Mouse (Mus musculus) heart, adult 2 months (tissue): ENCODE data around the gene 1700016H13Rik. TPM values are rescaled to one million over a fixed set of nuclear protein-coding genes. Genes with fewer than 3 reads are reported as not detected.

Source experiments
- DNase-seq, 2 experiments: peaks; one replicate each; pipeline ENCODE4 v3.0.0; 2021
- H3K27ac ChIP-seq: fragments of 200-600 bp; 2 replicates; pipeline ENCODE4 v1.8.1; 2022
- H3K27me3 ChIP-seq: fragments of 200-500 bp; 2 replicates; pipeline ENCODE4 v1.6.1; 2012; ENCODE audit warnings: mild to moderate bottlenecking, low read length, inconsistent platforms, mixed read lengths; ENCODE audit not compliant: control insufficient read depth, insufficient read depth
- H3K36me3 ChIP-seq: fragments of 200-500 bp; 2 replicates; pipeline ENCODE4 v1.6.1; 2012; ENCODE audit warnings: low read length, inconsistent platforms; ENCODE audit not compliant: control insufficient read depth, insufficient read depth
- H3K4me1 ChIP-seq: fragments of 200-500 bp; 2 replicates; pipeline ENCODE4 v1.6.1; 2011; ENCODE audit warnings: low read length; ENCODE audit not compliant: control insufficient read depth, insufficient read depth
- H3K4me3 ChIP-seq: fragments of 200-600 bp; 2 replicates; pipeline ENCODE4 v1.8.1; 2022
- H3K79me2 ChIP-seq: fragments of 200-500 bp; replicated peaks from 2 replicates; pipeline ENCODE4 v1.6.1; 2012; ENCODE audit warnings: mild to moderate bottlenecking, inconsistent platforms, low read length, moderate library complexity, mixed read lengths; ENCODE audit not compliant: control insufficient read depth, insufficient read depth
- H3K9ac ChIP-seq: fragments of 200-500 bp; 2 replicates; pipeline ENCODE4 v1.6.1; 2012; ENCODE audit warnings: low read depth, mild to moderate bottlenecking, control low read depth, inconsistent platforms, low read length, mixed read lengths
- CTCF ChIP-seq: fragments of 200-600 bp; IDR thresholded peaks from 2 replicates; pipeline ENCODE4 v1.8.1; 2022; ENCODE audit warnings: antibody characterized with exemption, mild to moderate bottlenecking, moderate library complexity
- EP300 ChIP-seq: fragments of 200-500 bp; IDR thresholded peaks from 2 replicates; pipeline ENCODE4 v1.6.1; 2011; ENCODE audit warnings: low read depth, low read length, control low read depth; ENCODE audit not compliant: insufficient read depth
- POLR2A ChIP-seq: fragments of 200-500 bp; IDR thresholded peaks from 2 replicates; pipeline ENCODE4 v1.6.1; 2011; ENCODE audit warnings: mild to moderate bottlenecking, low read depth, low read length, control low read depth; ENCODE audit not compliant: insufficient read depth
- WGBS: fragments of 180-500 bp; shearing (Covaris S2); methylation state at CpG from one replicate; pipeline ENCODE4 v1.1.7; 2018; 5-methylcytosine and 5-hydroxymethylcytosine counted together
- intact Hi-C: fragments of 180-260 bp; cut with DNase I; formaldehyde crosslinking; loops from one replicate; pipeline ENCODE4 v1.15.1; 2025
- polyA plus RNA-seq: library from polyadenylated mRNA; depleted of rRNA; stranded (reverse); fragments of >200 nt; gene quantifications from 2 replicates; pipeline ENCODE4 v1.2.3, GENCODE M21; 2012
- total RNA-seq, 2 experiments: library from RNA; stranded (reverse); gene quantifications; 2 replicates each; pipeline ENCODE4 v1.2.3; 2021

1700016H13Rik gene
- total and polyA plus RNA-seq, 3 experiments: 0.29 TPM; not detected in 2

DNA sequence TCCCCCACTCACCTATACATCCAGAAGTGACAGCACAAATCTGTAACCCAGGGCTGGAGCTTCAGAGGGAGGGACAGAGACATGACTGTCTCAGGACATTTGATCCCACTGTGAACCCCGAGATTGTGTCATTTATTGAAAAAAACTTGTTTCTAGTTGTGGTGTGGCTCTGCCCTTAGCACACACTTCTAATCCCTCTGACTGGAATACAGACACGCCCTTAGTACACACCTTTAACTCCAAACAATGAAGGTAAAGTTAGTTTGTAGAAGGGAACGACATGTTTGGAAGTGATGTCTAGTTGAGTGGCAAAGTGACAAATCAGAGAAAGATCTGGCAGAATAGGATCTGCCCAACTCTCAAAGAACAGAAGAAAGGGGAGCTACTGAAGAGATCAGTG is 16.0 kb upstream of the 1700016H13Rik start:
- Histone ChIP-seq H3K36me3 (no peaks in the 10 kb centered on the region), H3K9ac (no peak overlapping the region), H3K4me1 (no peaks in the 10 kb centered on the region), H3K27ac (no peak overlapping the region), H3K4me3 (no peak overlapping the region), H3K27me3 (no peaks in the 10 kb centered on the region), H3K79me2 (no peaks in the 10 kb centered on the region)
- TF ChIP-seq EP300 (no peak), POLR2A (no peak), CTCF (no peak)
- WGBS: 79% methylated on average over 3 of the region's 3 CpGs
- intact Hi-C loops: no loop called here
- DNase-seq: no peak

DNA sequence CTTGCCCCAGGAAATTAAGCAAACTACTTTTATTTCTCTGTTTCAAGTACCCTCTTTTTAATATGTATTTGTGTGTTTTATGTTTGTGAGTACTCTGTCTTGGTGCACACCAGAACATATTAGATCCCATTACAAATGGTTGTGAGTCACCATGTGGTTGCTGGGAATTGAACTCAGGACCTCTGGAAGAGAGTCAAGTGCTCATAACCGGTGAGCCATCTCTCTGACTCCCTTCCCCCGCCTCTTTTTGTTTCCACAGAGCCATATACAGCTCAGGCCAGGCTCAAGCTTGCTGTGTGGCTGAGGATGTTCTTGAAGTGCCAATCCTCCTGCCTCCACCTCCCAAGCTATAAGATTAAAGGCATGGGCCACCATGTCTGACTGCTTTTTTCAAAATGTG is 10.1 kb upstream of the 1700016H13Rik start:
- no peak for DNase-seq
- H3K36me3 ChIP-seq: no peaks in the 10 kb centered on the region
- H3K27me3 ChIP-seq: no peaks in the 10 kb centered on the region
- no peak overlapping the region for H3K9ac ChIP-seq
- 52% methylated on average over 2 of the region's 2 CpGs for WGBS
- no peaks in the 10 kb centered on the region for H3K4me1 ChIP-seq
- no peak overlapping the region for H3K4me3 ChIP-seq
- TF ChIP-seq CTCF (no peak), POLR2A (no peak), EP300 (no peak)
- no peak overlapping the region for H3K27ac ChIP-seq
- no peaks in the 10 kb centered on the region for H3K79me2 ChIP-seq
- intact Hi-C loops: no loop called here

DNA sequence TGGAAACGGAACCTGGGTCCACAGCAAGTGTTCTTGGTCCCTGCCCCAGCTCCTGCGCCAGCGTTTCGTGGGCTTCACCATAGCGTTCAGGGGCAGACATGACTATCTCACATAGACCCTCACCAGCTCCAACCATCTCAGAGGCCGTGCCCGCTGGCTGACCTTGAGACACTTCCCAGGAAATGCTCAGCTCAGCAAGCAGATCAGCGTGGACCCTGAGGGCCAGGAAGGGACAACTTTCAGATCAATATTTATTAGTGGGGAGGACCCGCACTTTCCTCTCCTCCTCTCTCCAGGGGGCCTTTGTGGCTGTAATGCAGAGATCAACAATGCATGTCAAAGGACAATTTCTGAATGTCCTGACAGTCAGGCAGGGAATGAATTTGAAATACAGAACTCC is 9.1 kb upstream of the 1700016H13Rik start:
- no peak for DNase-seq
- Histone ChIP-seq H3K36me3 (no peaks in the 10 kb centered on the region), H3K27ac (no peak overlapping the region), H3K4me3 (no peak overlapping the region), H3K79me2 (no peaks in the 10 kb centered on the region), H3K27me3 (no peaks in the 10 kb centered on the region), H3K9ac (no peak overlapping the region), H3K4me1 (no peaks in the 10 kb centered on the region)
- intact Hi-C loops: no loop called here
- TF ChIP-seq CTCF (no peak), EP300 (no peak), POLR2A (no peak)
- 79% methylated on average over 9 of the region's 9 CpGs for WGBS

DNA sequence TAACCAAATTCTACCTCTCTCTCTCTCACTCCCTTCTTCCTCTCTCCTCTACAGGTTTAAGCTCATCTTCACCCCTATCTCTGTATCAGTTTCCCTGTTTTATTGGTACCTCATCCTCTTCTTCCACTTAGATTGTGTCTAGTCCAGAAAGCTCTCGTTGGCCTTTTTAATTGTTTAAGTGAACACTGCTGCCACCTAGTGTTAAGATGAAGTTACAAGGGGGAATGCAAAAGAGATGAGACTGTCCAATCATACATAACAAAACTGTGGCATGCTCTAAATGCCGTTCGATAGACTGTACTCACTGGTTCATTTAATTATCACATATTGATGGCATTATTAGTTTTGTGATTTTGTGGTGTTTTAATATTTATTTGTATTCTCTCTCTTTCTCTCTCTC is 3.8 kb upstream of the 1700016H13Rik start:
- no peaks in the 10 kb centered on the region for H3K79me2 ChIP-seq
- H3K4me3 ChIP-seq: no peak overlapping the region
- 23% methylated on average over 3 of the region's 3 CpGs for WGBS
- DNase-seq: no peak
- peak; percentile 88 for TF ChIP-seq CTCF
- TF ChIP-seq POLR2A: no peak
- no peak overlapping the region for H3K9ac ChIP-seq
- H3K36me3 ChIP-seq: no peaks in the 10 kb centered on the region
- peaks cover 2% of the 10 kb centered on the region for H3K4me1 ChIP-seq
- intact Hi-C loops: loop anchor here (1.0 to 5.0 kb wide), 3 partner anchors 37 to 303 kb away; no protein-coding TSS in a partner anchor
- no peak overlapping the region for H3K27ac ChIP-seq
- H3K27me3 ChIP-seq: peaks cover 5% of the 10 kb centered on the region; the same call in 1 of the 2 replicates

DNA sequence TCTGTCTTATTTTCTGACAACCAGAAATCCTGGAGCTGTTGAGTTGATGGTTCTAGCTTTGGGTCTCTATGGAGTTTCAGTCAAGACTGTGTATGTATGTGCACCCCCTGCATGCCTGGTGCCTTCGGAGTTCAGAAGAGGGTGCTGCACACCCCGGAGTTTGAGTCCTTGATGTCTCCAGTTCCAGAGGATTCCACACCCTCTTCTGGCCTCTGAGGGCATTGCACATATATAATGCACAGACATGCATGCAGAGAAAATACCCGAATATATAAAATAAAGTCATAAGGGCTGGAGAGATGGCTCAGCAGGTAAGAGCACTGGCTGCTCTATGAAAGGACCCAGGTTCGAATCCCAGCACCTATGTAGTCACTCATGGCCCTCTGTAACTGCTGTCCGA is 3.1 kb upstream of the 1700016H13Rik start:
- H3K79me2 ChIP-seq: no peaks in the 10 kb centered on the region
- H3K4me1 ChIP-seq: peaks cover 2% of the 10 kb centered on the region
- TF ChIP-seq POLR2A: no peak
- TF ChIP-seq CTCF: peak; percentile 43
- H3K4me3 ChIP-seq: no peak overlapping the region
- H3K36me3 ChIP-seq: no peaks in the 10 kb centered on the region
- DNase-seq: no peak
- no peak overlapping the region for H3K27ac ChIP-seq
- H3K9ac ChIP-seq: no peak overlapping the region
- 67% methylated on average over 5 of the region's 5 CpGs for WGBS
- peaks cover 5% of the 10 kb centered on the region; the same call in 1 of the 2 replicates for H3K27me3 ChIP-seq
- intact Hi-C loops: loop anchor here (1.0 to 5.0 kb wide), 3 partner anchors 37 to 303 kb away; no protein-coding TSS in a partner anchor

DNA sequence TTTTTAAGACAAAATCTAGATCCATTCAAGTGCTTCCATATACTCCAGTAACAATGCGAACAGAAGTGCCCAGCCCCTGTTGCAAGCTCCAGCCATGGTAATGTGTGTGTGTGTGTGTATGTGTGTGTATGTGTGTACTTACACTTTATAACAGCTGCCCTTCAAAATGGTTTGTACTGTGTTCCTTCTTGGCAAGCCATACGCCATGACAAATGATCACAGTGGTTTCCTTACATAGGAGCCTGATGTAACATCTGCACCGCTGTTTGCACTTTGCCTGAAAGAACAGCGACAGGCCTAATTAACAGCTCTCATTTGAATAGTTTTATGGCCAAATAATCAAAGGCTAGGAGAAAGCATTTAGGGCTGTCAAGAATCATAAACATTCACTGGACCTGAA is 1.0 kb downstream of the 1700016H13Rik start:
- TF ChIP-seq CTCF (no peak), POLR2A (no peak), EP300 (no peak)
- Histone ChIP-seq H3K27me3 (peaks cover 5% of the 10 kb centered on the region; the same call in 1 of the 2 replicates), H3K9ac (no peak overlapping the region), H3K79me2 (no peaks in the 10 kb centered on the region), H3K4me3 (no peak overlapping the region), H3K36me3 (no peaks in the 10 kb centered on the region), H3K27ac (no peak overlapping the region), H3K4me1 (peaks cover 2% of the 10 kb centered on the region)
- intact Hi-C loops: loop anchor here (5.0 kb wide), 2 partner anchors 32 to 57 kb away; no protein-coding TSS in a partner anchor
- DNase-seq: no peak
- 77% methylated on average over 4 of the region's 4 CpGs for WGBS

DNA sequence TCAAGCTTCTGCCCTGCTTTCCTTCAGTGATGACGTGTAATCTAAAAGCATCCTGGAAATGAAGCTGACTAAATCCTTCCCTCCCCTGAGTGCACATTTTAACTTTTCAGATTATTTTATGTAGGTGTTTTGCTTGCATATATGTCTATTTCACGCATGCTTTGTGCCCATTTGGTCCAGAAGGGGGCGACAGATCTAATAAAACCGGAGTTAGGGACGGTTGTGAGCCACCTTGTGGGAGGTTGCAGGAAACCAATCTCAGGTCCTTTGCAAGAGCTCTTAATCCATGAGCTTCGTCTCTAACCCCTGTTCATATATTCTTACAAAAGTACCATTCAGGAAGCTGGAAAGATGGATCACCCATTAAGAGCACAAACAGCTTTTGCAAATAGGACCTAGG is 1.6 kb downstream of the 1700016H13Rik start:
- H3K4me1 ChIP-seq: peaks cover 2% of the 10 kb centered on the region
- whole genome bisulfite sequencing: 47% methylated on average over 6 of the region's 6 CpGs
- H3K79me2 ChIP-seq: no peaks in the 10 kb centered on the region
- no peak overlapping the region for H3K9ac ChIP-seq
- TF ChIP-seq EP300 (no peak), CTCF (peak; percentile 67)
- H3K27ac ChIP-seq: no peak overlapping the region
- intact Hi-C loops: no loop called here
- H3K36me3 ChIP-seq: no peaks in the 10 kb centered on the region
- no peak overlapping the region for H3K4me3 ChIP-seq
- DNase-seq: no peak
- H3K27me3 ChIP-seq: peaks cover 5% of the 10 kb centered on the region; the same call in 1 of the 2 replicates
